Mouse (Mus musculus): Measurements from ENCODE around the gene Cherp. TPM values are rescaled to one million over a fixed set of nuclear protein-coding genes. Genes with fewer than 3 reads are reported as not detected.

Gene Cherp
- polyA plus RNA-seq, 1 experiment, result 146 TPM

DNA sequence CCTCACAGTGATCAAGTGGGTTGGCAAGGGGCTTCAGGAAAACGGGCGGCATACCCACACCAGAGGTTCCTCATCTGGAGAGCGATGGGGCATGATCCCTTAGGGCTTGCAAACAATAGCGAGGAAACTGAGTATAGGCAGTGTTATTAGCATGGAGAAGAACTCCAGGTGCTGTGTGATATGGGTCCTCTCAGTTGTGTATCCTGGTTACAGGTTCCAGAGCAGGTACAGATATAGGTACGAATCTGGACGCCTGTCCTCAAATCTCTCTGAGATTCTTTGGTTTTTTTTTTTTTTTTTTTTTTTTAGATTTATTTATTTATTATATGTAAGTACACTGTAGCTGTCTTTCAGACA is 31.1 kb downstream of the Cherp start:
- no peak for DNase-seq
- Histone ChIP-seq H3K27me3 (ENCODE audit: control insufficient read depth, insufficient read depth, low read length) (no peaks in the 10 kb centered on the region), H3K36me3 (ENCODE audit: control insufficient read depth, insufficient read depth, low read length) (no peaks in the 10 kb centered on the region), H3K4me1 (replicated peaks; ENCODE audit: control insufficient read depth, insufficient read depth, low read length) (peaks cover 9% of the 10 kb centered on the region), H3K27ac (ENCODE audit: control insufficient read depth, insufficient read depth, low read length) (no peak overlapping the region), H3K4me3 (ENCODE audit: control insufficient read depth, insufficient read depth, low read length) (peak overlapping the region; percentile 41)
- 36% methylated on average over 6 of the region's 6 CpGs for WGBS
- TF ChIP-seq CTCF (IDR thresholded peaks at IDR 0.05; ENCODE audit: borderline replicate concordance, control insufficient read depth, extremely low read depth, insufficient read depth, low read length, poor library complexity), result no peak
- TF ChIP-seq POLR2A (IDR thresholded peaks at IDR 0.05; ENCODE audit: control insufficient read depth, extremely low read depth, insufficient read depth, low read length, poor library complexity), result no peak

DNA sequence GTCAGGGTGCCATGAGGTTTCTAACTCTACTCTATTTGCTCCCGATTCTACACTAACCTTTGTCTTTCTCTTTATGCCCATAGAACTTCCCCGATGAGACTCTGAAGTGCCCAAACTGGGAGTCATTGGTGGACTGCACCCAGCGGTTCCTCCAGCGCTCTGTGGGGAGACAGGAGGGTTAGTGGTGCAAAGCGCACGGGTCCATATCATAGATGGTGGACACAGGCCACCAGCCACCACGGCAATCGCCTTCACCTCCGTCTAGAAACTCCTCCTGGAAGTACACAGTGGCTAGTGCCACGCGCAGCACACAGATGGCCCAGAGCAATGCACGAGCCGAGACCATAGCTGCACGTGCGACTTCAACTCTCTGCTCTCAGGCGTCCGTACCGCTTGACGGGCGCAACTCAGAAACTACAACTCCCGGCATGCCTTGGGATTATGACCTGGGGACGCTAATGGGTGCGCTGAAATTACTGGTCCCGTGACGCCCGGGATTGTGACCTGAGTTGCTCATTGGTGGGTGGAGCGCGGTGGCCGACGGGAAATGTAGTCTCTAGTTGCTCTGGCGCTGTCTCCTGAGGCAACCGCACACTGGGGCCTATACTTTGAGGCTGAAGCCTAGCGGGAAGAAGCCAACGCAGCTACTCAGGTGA is 31.6 kb downstream of the Cherp start, which contains the start of the genes Calr3 and 1700030K09Rik:
Calr3 (minus strand) TSS at position 533 of the 656 bp plus-strand sequence.
1700030K09Rik (plus strand) TSS at position 543 of the 656 bp plus-strand sequence.
- 10% methylated on average over 34 of the region's 34 CpGs for WGBS
- Histone ChIP-seq H3K27ac (ENCODE audit: control insufficient read depth, insufficient read depth, low read length) (no peak within 1 kb of the TSS), H3K27me3 (ENCODE audit: control insufficient read depth, insufficient read depth, low read length) (no peaks in the 10 kb centered on the region), H3K36me3 (ENCODE audit: control insufficient read depth, insufficient read depth, low read length) (no peaks in the 10 kb centered on the region), H3K4me3 (ENCODE audit: control insufficient read depth, insufficient read depth, low read length) (peak within 1 kb of the TSS; percentile 41), H3K4me1 (replicated peaks; ENCODE audit: control insufficient read depth, insufficient read depth, low read length) (peaks cover 9% of the 10 kb centered on the region)
- DNase-seq, result peak; percentile 99
- peak; percentile 52; the same call in 1 of the 2 replicates for TF ChIP-seq CTCF (IDR thresholded peaks at IDR 0.05; ENCODE audit: borderline replicate concordance, control insufficient read depth, extremely low read depth, insufficient read depth, low read length, poor library complexity)
- TF ChIP-seq POLR2A (IDR thresholded peaks at IDR 0.05; ENCODE audit: control insufficient read depth, extremely low read depth, insufficient read depth, low read length, poor library complexity), result 0 out of 2 replicates have a peak, but pooled peaks have one; percentile 42

DNA sequence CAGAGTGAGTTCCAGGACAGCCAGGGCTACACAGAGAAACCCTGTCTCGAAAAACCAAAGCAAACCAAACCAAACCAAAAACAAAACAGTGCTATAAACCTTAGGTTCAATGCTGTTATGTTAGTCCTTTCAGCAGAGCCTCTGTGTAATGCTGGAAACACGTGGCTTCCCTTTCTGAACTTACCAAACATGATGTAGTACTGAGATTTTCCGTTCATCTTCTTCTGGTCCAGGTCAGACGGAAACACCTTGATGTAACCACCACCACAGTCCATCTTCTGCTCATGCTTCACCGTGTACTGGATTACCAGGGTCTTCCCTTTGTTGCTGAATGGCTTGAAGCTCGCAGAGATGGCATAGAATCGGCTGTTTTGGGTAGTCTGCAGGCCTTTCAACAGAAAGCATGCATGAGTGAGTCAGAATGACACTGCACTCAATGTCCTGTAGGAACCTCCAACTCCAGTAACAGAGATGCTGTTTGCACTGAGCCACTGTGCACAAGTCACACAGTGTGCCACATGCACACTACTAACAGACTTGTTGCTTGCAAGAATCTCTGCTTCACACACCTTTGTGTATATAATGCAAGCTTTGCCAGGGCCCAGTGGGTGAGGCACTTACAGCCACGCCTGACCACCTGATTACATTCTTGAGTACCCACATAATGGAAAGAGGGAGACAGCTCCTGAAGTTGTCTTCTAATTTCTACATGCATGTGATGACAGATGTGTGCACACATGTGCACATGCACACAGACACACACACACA is 36.6 kb downstream of the Cherp start:
- Histone ChIP-seq H3K36me3 (ENCODE audit: control insufficient read depth, insufficient read depth, low read length) (no peaks in the 10 kb centered on the region), H3K27ac (ENCODE audit: control insufficient read depth, insufficient read depth, low read length) (no peak overlapping the region), H3K27me3 (ENCODE audit: control insufficient read depth, insufficient read depth, low read length) (no peaks in the 10 kb centered on the region), H3K4me1 (replicated peaks; ENCODE audit: control insufficient read depth, insufficient read depth, low read length) (peaks cover 5% of the 10 kb centered on the region), H3K4me3 (ENCODE audit: control insufficient read depth, insufficient read depth, low read length) (no peak overlapping the region)
- whole genome bisulfite sequencing, result 85% methylated on average over 8 of the region's 8 CpGs
- TF ChIP-seq CTCF (IDR thresholded peaks at IDR 0.05; ENCODE audit: borderline replicate concordance, control insufficient read depth, extremely low read depth, insufficient read depth, low read length, poor library complexity), result no peak
- no peak for TF ChIP-seq POLR2A (IDR thresholded peaks at IDR 0.05; ENCODE audit: control insufficient read depth, extremely low read depth, insufficient read depth, low read length, poor library complexity)
- DNase-seq, result no peak

DNA sequence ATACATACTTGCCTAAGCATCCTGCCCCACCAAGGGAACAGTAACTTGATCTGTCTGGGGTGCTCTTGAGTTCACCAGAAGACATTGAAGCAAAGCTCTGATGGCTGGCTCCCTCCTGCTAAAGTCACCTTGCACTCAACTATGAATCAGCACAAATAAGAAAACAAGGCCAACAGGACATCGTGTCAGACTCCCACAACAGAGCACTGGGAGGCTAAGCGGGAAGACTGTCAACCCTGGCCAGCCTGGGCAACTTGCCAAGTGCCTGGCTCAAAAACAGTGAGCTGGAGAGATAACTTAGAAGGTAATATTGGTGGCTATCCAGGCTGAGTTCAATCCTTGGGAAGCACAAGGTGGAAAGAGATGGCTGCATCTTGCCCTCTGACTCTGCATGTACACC is 40.1 kb downstream of the Cherp start:
- no peak for DNase-seq
- Histone ChIP-seq H3K4me1 (replicated peaks; ENCODE audit: control insufficient read depth, insufficient read depth, low read length) (no peaks in the 10 kb centered on the region), H3K4me3 (ENCODE audit: control insufficient read depth, insufficient read depth, low read length) (no peak overlapping the region), H3K36me3 (ENCODE audit: control insufficient read depth, insufficient read depth, low read length) (no peaks in the 10 kb centered on the region), H3K27ac (ENCODE audit: control insufficient read depth, insufficient read depth, low read length) (no peak overlapping the region), H3K27me3 (ENCODE audit: control insufficient read depth, insufficient read depth, low read length) (no peaks in the 10 kb centered on the region)
- 19% methylated on average over 2 of the region's 2 CpGs for WGBS
- TF ChIP-seq POLR2A (IDR thresholded peaks at IDR 0.05; ENCODE audit: control insufficient read depth, extremely low read depth, insufficient read depth, low read length, poor library complexity) (no peak), CTCF (IDR thresholded peaks at IDR 0.05; ENCODE audit: borderline replicate concordance, control insufficient read depth, extremely low read depth, insufficient read depth, low read length, poor library complexity) (no peak)

DNA sequence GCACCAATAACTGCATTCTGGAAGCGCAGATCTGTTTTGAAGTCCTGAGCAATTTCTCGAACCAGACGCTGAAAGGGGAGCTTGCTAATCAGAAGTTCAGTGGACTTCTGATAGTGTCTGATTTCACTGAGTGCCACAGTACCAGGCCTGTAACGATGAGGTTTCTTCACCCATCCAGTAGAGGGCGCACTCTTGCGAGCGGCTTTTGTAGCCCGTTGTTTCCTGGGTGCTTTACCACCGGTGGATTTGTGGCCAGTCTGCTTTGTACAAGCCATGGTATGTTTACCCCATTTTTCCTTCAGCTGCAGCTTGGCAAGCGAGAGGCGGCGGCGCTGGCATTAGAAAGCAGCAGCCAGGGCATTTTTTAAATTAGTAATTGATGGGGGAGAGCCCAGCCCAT is 45.4 kb downstream of the Cherp start:
- no peak overlapping the region for H3K27ac ChIP-seq (ENCODE audit: control insufficient read depth, insufficient read depth, low read length)
- no peaks in the 10 kb centered on the region for H3K27me3 ChIP-seq (ENCODE audit: control insufficient read depth, insufficient read depth, low read length)
- H3K36me3 ChIP-seq (ENCODE audit: control insufficient read depth, insufficient read depth, low read length), result no peaks in the 10 kb centered on the region
- WGBS, result 41% methylated on average over 13 of the region's 13 CpGs
- no peak for TF ChIP-seq POLR2A (IDR thresholded peaks at IDR 0.05; ENCODE audit: control insufficient read depth, extremely low read depth, insufficient read depth, low read length, poor library complexity)
- peak; percentile 84; the same call in 1 of the 2 replicates for TF ChIP-seq CTCF (IDR thresholded peaks at IDR 0.05; ENCODE audit: borderline replicate concordance, control insufficient read depth, extremely low read depth, insufficient read depth, low read length, poor library complexity)
- H3K4me3 ChIP-seq (ENCODE audit: control insufficient read depth, insufficient read depth, low read length), result no peak overlapping the region
- H3K4me1 ChIP-seq (replicated peaks; ENCODE audit: control insufficient read depth, insufficient read depth, low read length), result no peaks in the 10 kb centered on the region
- peak; percentile 62 for DNase-seq

DNA sequence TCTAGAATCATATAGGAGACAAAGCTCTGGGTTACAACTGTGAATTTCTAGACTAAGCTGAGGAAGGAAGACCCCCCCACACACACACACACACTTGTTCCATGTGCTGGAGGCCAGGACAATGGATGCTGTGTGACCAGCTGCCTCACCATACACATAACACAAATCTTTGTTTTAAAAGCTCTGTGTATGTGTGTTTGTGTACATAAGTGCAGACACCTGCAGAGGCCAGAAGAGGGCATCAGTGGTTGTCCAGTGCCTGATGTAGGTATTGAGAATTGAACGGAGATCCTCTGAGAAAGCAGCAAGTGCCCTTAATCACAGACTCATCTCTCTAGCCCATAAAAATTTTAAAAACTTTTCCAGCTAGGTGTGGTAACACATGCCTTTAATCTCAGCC is 52.1 kb downstream of the Cherp start:
- no peaks in the 10 kb centered on the region for H3K36me3 ChIP-seq (ENCODE audit: control insufficient read depth, insufficient read depth, low read length)
- no peak for TF ChIP-seq POLR2A (IDR thresholded peaks at IDR 0.05; ENCODE audit: control insufficient read depth, extremely low read depth, insufficient read depth, low read length, poor library complexity)
- no peak for TF ChIP-seq CTCF (IDR thresholded peaks at IDR 0.05; ENCODE audit: borderline replicate concordance, control insufficient read depth, extremely low read depth, insufficient read depth, low read length, poor library complexity)
- H3K4me3 ChIP-seq (ENCODE audit: control insufficient read depth, insufficient read depth, low read length), result no peak overlapping the region
- no peak overlapping the region for H3K27ac ChIP-seq (ENCODE audit: control insufficient read depth, insufficient read depth, low read length)
- WGBS, result 81% methylated on average over 1 of the region's 1 CpGs
- DNase-seq, result no peak
- H3K4me1 ChIP-seq (replicated peaks; ENCODE audit: control insufficient read depth, insufficient read depth, low read length), result peaks cover 8% of the 10 kb centered on the region
- no peaks in the 10 kb centered on the region for H3K27me3 ChIP-seq (ENCODE audit: control insufficient read depth, insufficient read depth, low read length)
